Mouse (Mus musculus) hindbrain, embryonic 12.5 days (tissue): ENCODE measurements around the gene Ocrl. TPM values are rescaled to one million over a fixed set of nuclear protein-coding genes. Genes with fewer than 3 reads are reported as not detected.

Source experiments
- ATAC-seq: fragments of 200-750 bp; cut with Nextera tagmentation; 2 replicates; pipeline ENCODE4 v1.8.0; 2017; ENCODE audit warnings: moderate TSS enrichment; ENCODE audit not compliant: low FRiP score
- H3K27ac ChIP-seq: fragments of 300-500 bp; sonication (generic); 2 replicates; pipeline ENCODE4 v1.5.1; 2016; ENCODE audit warnings: mild to moderate bottlenecking
- H3K27me3 ChIP-seq: fragments of 300-500 bp; sonication (generic); 2 replicates; pipeline ENCODE4 v1.6.1; 2016; ENCODE audit warnings: mild to moderate bottlenecking
- H3K36me3 ChIP-seq: fragments of 300-500 bp; sonication (generic); 2 replicates; pipeline ENCODE4 v1.6.1; 2016; ENCODE audit warnings: mild to moderate bottlenecking
- H3K4me1 ChIP-seq: fragments of 300-500 bp; sonication (generic); 2 replicates; pipeline ENCODE4 v1.6.1; 2016
- H3K4me2 ChIP-seq: fragments of 300-500 bp; sonication (generic); replicated peaks from 2 replicates; pipeline ENCODE4 v1.6.1; 2016; ENCODE audit warnings: mild to moderate bottlenecking
- H3K4me3 ChIP-seq: fragments of 300-500 bp; sonication (generic); 2 replicates; pipeline ENCODE4 v1.5.1; 2016; ENCODE audit warnings: mild to moderate bottlenecking
- H3K9ac ChIP-seq: fragments of 300-500 bp; sonication (generic); 2 replicates; pipeline ENCODE4 v1.6.1; 2016; ENCODE audit warnings: mild to moderate bottlenecking, moderate library complexity
- H3K9me3 ChIP-seq: fragments of 300-500 bp; sonication (generic); replicated peaks from 2 replicates; pipeline ENCODE4 v1.6.1; 2016; ENCODE audit warnings: mild to moderate bottlenecking
- WGBS: fragments of 180-500 bp; shearing (Covaris S2); methylation state at CpG from one replicate; pipeline ENCODE4 v1.1.7; 2016; 5-methylcytosine and 5-hydroxymethylcytosine counted together
- polyA plus RNA-seq: library from polyadenylated mRNA; unstranded; fragments of >200 nt; fragmentation: Nextera tagmentation; extraction: Ambion mirVana; gene quantifications from 2 replicates; pipeline ENCODE4 v1.2.1, GENCODE M21; 2016

Ocrl gene
- polyA plus RNA-seq, 1 experiment from 2014 or later = 27.0 TPM

DNA sequence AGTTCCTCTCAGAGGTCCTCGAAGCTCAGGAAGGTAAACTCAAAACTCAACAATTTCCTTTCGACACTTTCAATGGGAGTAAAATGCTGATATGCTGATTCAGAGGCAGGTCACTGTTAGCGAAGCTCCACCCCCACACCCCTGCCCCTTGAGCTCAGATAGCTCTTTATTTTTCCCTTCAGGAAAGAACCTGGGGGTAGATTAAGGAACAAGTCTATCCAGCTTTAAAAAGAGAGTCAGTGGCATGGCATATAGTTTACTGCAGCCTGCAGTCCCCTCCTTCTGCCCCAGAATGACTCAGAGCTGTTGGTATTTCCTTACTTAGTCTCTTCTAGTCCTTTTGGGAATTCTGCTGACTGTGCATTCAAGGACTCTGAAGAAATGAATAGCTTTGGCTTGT is 18.3 kb downstream of the Ocrl start:
- Histone ChIP-seq H3K9me3 (no peaks in the 10 kb centered on the region), H3K27me3 (no peaks in the 10 kb centered on the region)
- WGBS = 84% methylated on average over 3 of the region's 3 CpGs

DNA sequence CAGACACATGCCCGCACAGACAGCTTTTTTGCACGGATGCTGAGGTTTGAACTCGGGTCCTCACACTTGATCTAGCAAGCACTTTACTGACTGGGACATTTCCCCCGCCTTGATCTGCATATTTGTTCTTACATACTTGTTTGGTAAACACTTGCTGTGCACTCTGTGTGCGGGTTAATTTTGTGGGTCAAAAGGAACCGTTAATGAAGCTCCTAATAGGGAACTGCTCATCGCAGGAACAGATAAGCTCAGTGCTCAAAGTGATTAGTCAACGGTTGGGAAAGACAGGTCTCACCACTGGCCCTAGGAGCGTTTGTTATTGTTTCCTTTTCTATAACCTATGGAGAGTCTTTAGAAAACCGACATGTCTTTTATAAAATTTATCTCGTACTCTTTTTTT is 22.2 kb downstream of the Ocrl start:
- no peak overlapping the region for H3K9ac ChIP-seq
- no peaks in the 10 kb centered on the region for H3K9me3 ChIP-seq
- no peak overlapping the region for H3K4me2 ChIP-seq
- no peaks in the 10 kb centered on the region for H3K36me3 ChIP-seq
- no peak for ATAC-seq
- WGBS = 85% methylated on average over 11 of the region's 11 CpGs
- H3K27me3 ChIP-seq = no peaks in the 10 kb centered on the region
- no peak overlapping the region for H3K4me3 ChIP-seq
- H3K27ac ChIP-seq = no peak overlapping the region
- no peaks in the 10 kb centered on the region for H3K4me1 ChIP-seq

More for the DNA sequence above, 18.3 kb downstream of the Ocrl start:
- Histone ChIP-seq H3K36me3 (peaks cover 5% of the 10 kb centered on the region; the same call in 1 of the 2 replicates), H3K4me2 (no peak overlapping the region), H3K9ac (no peak overlapping the region), H3K4me1 (no peaks in the 10 kb centered on the region), H3K27ac (no peak overlapping the region), H3K4me3 (no peak overlapping the region)
- ATAC-seq = no peak

DNA sequence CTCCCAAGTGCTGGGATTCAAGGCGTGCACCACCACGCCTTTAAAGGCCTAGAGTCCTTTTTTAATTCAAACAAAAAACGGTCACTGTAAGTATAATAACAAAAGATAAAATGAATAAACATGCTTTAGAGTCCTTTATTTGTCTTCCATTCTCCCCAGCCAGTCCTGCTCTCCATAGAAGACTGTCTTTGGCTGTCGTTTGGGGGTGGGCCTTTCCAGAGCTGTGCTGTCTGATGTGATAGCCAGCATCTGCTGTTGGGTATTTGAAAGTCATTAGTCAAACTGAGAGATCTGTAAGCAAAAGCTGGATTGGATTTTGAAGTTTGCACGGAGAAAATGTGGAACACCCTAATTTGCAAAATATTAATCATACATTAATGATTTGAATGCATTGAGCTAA is 24.7 kb downstream of the Ocrl start:
- H3K9me3 ChIP-seq = no peaks in the 10 kb centered on the region
- no peak overlapping the region for H3K4me3 ChIP-seq
- H3K27ac ChIP-seq = no peak overlapping the region
- no peak for ATAC-seq
- no peaks in the 10 kb centered on the region for H3K27me3 ChIP-seq
- H3K9ac ChIP-seq = no peak overlapping the region
- H3K4me2 ChIP-seq = no peak overlapping the region
- 69% methylated on average over 5 of the region's 5 CpGs for WGBS
- H3K36me3 ChIP-seq = no peaks in the 10 kb centered on the region
- H3K4me1 ChIP-seq = no peaks in the 10 kb centered on the region

DNA sequence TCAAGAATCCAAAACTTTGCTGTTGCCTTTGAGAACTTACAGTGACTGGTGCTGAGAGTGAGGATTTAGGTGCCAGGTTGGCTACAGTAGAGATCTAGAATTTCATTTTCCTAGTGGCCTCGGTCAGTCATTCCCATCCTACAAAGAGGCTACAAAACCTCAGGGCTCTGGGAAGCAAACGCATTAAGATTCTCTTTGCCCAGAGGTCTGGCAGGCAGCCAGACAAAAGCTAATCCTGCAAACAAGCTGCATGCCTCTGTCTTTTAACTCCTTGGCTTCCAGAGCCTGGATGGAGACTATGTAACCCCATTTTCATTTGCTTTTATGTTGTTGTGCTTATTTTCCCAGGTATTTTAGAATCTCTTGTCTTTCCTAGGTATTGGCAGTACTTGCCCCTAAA is 25.6 kb downstream of the Ocrl start:
- H3K4me3 ChIP-seq = no peak overlapping the region
- no peak for ATAC-seq

DNA sequence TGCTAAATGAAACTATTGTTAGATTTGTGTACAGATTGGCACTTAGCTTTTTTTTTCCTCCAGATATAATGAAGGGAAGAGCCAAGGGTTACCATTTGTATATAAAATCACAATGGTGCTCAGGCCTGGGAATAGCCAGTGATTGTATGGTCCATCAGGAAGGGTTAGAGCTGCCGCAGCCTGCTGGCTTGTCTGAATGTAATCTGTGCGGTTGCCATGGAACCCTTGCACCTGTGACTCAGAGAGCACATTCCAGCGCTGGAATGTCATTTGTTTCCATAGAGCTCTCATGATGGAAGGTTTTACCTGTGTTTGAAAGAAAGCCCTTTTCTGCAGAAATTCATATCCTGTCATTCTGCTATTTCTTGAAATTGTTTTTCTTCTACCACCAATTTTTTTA is 37.5 kb downstream of the Ocrl start:
- Histone ChIP-seq H3K27ac (no peak overlapping the region), H3K9ac (no peak overlapping the region), H3K27me3 (no peaks in the 10 kb centered on the region), H3K4me2 (no peak overlapping the region), H3K36me3 (0 out of 2 replicates have a peak, but pooled peaks cover 5% of the 10 kb centered on the region), H3K4me3 (no peak overlapping the region), H3K9me3 (no peaks in the 10 kb centered on the region), H3K4me1 (no peaks in the 10 kb centered on the region)
- 47% methylated on average over 3 of the region's 3 CpGs for WGBS
- peak; percentile 73 for ATAC-seq

More for the DNA sequence above, 25.6 kb downstream of the Ocrl start:
- no peak overlapping the region for H3K9ac ChIP-seq
- WGBS = 17% methylated on average over 2 of the region's 2 CpGs
- no peaks in the 10 kb centered on the region for H3K36me3 ChIP-seq
- no peaks in the 10 kb centered on the region for H3K9me3 ChIP-seq
- no peak overlapping the region for H3K4me2 ChIP-seq
- H3K27me3 ChIP-seq = no peaks in the 10 kb centered on the region
- H3K4me1 ChIP-seq = no peaks in the 10 kb centered on the region
- H3K27ac ChIP-seq = no peak overlapping the region

DNA sequence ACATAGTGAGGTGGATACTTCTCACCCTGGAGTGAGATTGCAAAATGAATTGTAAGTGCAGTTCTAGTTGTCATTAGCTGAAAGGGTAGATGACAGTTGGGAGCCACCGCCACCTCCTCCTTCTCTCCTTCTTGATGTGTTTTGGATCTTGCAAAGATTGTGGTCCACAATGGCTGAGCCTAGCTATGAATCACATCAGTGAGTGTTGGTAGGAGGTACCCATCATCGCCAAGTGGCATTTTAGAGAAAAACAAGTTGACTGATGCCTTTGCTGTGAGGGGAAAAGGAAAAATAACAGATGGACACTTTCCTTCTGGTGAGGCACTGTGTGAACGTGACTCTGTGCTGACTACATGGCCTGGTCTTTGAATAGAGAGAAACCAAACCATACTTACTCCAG is 50.4 kb downstream of the Ocrl start:
- no peak for ATAC-seq
- H3K4me3 ChIP-seq = no peak overlapping the region
- H3K27ac ChIP-seq = no peak overlapping the region
- H3K9me3 ChIP-seq = no peaks in the 10 kb centered on the region
- no peaks in the 10 kb centered on the region for H3K36me3 ChIP-seq
- no peaks in the 10 kb centered on the region for H3K27me3 ChIP-seq
- WGBS = 91% methylated on average over 3 of the region's 3 CpGs
- H3K9ac ChIP-seq = no peak overlapping the region
- no peaks in the 10 kb centered on the region for H3K4me1 ChIP-seq
- no peak overlapping the region for H3K4me2 ChIP-seq

DNA sequence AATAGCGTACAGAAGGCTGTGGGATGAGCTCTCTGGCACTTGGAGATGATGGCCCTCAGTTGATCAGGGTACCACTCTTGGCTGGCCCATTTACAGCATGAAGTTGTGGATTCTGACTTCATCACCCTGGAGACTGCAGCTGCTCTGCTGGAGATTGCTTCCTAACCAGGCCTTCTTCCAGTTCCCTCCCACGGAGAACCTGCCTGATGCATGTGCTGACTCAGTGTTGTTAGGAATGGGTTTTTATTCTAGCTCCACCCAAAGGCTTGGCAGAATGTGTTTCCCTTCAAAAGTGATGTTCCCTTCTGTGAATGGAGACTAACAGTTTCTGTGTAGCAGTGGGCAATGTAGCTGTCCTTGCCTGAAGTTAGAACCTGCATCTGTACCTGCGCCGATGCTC is 58.2 kb downstream of the Ocrl start:
- WGBS = 85% methylated on average over 4 of the region's 4 CpGs
- no peak overlapping the region for H3K27ac ChIP-seq
- H3K27me3 ChIP-seq = no peaks in the 10 kb centered on the region
- no peaks in the 10 kb centered on the region for H3K36me3 ChIP-seq
- H3K4me2 ChIP-seq = no peak overlapping the region
- no peak overlapping the region for H3K9ac ChIP-seq
- H3K4me1 ChIP-seq = no peaks in the 10 kb centered on the region
- ATAC-seq = no peak
- no peaks in the 10 kb centered on the region for H3K9me3 ChIP-seq
- no peak overlapping the region for H3K4me3 ChIP-seq

DNA sequence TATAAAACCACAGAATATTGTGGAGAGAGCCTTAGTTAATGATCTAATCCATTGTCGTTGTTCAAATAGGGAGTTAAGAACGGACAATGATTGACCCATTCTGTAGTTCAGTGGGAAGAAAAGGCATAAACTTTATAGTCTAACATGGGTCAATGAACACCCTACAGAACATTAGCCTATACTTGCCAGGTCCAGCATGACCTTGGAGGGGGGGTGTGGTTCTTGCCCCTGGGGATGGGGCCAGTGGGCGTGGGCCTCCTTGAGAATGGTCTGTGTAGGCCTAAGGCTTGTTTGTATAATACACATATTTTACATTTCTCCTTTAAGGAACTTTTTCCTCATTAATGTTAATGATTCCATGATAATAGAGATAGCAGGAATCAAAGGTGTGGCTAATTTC is 58.7 kb downstream of the Ocrl start:
- H3K4me3 ChIP-seq = no peak overlapping the region
- ATAC-seq = no peak
- H3K9ac ChIP-seq = no peak overlapping the region

DNA sequence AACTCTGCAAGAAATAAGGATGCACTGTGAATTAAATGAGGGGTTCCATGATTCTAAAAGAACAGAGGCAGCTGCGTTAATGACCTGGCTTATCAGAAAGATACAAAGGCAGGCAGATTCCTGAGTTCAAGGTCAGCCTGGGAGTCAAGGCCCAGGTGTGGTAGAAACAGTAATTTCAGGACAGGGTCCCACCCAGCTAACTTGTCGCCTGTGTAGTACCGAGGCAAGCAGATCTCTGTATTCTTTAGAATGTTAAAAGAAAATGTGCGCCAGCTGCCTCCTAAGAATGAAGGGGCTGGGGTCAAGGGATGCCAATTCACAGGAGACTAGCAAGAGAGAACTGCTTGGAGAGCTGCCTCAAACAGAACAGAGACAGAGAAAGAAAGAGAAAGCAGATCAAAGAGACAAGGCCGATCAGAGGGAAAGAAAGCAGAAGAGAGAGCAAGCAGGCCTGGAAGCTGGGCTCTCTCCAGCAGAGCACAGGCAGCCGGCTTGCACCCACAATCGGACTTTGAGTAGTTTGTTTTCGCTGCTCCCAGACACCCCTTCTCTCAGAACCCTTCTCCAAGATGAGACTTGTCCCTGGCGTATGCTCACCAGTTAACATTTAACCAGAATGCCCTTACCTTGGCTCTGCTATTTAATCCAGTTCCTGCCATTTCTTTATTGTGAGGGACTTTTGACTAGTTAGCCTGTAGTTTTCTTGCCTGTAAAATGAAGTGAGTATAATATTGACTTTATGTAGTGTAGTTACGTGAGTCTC is 59.4 kb downstream of the Ocrl start:
- Histone ChIP-seq H3K9ac (no peak overlapping the region), H3K27me3 (no peaks in the 10 kb centered on the region), H3K4me2 (no peak overlapping the region), H3K4me3 (no peak overlapping the region), H3K27ac (no peak overlapping the region), H3K4me1 (no peaks in the 10 kb centered on the region), H3K36me3 (no peaks in the 10 kb centered on the region), H3K9me3 (no peaks in the 10 kb centered on the region)
- WGBS = 68% methylated on average over 10 of the region's 10 CpGs
- no peak for ATAC-seq

More for the DNA sequence above, 58.7 kb downstream of the Ocrl start:
- Histone ChIP-seq H3K4me2 (no peak overlapping the region), H3K4me1 (no peaks in the 10 kb centered on the region), H3K36me3 (no peaks in the 10 kb centered on the region), H3K27me3 (no peaks in the 10 kb centered on the region), H3K9me3 (no peaks in the 10 kb centered on the region), H3K27ac (no peak overlapping the region)
- WGBS = 94% methylated on average over 3 of the region's 3 CpGs

DNA sequence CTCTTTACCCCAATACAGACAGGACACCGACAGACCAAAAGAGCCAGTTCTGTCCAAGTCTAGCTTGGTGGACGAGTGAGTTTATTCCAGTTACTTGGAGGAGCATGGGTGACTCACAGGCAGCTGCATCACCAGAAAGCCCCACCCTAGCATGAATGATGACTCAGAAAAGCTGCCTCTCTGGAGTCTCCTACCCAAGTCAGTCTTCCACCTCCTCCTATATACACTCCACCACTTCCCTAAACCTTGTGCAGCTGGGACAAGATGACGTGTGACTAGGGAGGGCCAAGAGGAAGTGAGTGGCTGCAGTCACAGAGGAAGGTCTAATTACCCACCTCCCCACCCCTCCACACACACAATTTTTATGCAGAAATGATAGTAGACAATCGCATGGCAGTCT is 64.4 kb downstream of the Ocrl start:
- Histone ChIP-seq H3K9ac (no peak overlapping the region), H3K4me3 (no peak overlapping the region), H3K27me3 (no peaks in the 10 kb centered on the region), H3K27ac (no peak overlapping the region), H3K4me2 (no peak overlapping the region), H3K9me3 (no peaks in the 10 kb centered on the region), H3K4me1 (no peaks in the 10 kb centered on the region), H3K36me3 (no peaks in the 10 kb centered on the region)
- ATAC-seq = no peak
- WGBS = 84% methylated on average over 4 of the region's 4 CpGs

DNA sequence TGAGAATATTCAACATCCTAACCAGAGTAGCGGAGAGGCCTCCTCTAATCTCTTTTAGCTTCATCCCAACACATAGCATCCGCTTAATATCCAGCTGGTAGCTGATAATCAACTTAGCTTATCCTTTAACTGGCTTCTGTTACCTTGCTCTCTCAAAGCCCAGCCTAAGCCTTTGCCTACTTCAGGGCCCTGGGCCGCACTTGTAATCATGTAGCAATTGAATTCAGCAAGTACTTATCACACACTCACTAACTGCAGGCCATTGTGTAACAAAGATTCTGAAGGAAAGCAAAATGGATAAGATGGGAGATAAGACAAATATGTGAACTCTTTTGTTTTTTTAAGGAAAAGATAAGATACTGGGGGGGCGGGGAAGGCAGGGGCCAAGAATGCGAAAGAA is 64.9 kb downstream of the Ocrl start:
- no peak for ATAC-seq
- 91% methylated on average over 5 of the region's 5 CpGs for WGBS
- no peaks in the 10 kb centered on the region for H3K27me3 ChIP-seq
- H3K9ac ChIP-seq = no peak overlapping the region
- no peaks in the 10 kb centered on the region for H3K9me3 ChIP-seq
- H3K36me3 ChIP-seq = no peaks in the 10 kb centered on the region
- no peak overlapping the region for H3K4me3 ChIP-seq
- no peak overlapping the region for H3K4me2 ChIP-seq
- H3K27ac ChIP-seq = no peak overlapping the region
- no peaks in the 10 kb centered on the region for H3K4me1 ChIP-seq

DNA sequence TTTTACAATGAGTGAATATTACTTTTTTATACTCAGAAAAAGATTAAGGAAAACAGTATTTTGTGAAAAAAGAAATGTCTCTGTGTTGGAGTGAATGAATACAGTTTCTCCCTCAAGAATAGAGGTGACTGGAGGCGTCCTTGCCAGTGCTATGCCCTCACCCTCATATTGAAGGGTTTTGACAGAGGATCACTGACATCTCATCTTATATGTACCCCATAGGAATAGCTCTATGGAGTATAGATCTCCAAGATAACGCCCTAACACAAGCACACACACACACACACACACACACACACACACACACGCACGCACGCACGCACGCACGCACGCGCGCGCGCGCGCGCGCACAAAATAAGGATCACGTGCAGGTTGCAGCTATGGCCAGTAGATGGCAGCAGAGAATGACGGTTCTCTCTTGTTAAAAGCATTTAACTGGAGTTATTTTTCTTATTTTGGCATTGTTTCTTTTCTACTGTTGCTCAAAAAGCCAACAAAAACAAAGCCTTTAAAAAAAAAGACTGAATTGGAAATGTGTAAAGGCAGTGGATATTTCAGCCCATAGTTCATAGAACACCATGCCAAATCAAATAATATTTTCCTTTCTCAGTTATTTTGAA is 72.9 kb downstream of the Ocrl start:
- H3K4me2 ChIP-seq = peak overlapping the region; percentile 45
- 0 out of 2 replicates have a peak, but pooled peaks have one; percentile 58 for ATAC-seq
- no peaks in the 10 kb centered on the region for H3K9me3 ChIP-seq
- no peak overlapping the region for H3K4me3 ChIP-seq
- H3K27me3 ChIP-seq = no peaks in the 10 kb centered on the region
- H3K36me3 ChIP-seq = no peaks in the 10 kb centered on the region
- no peak overlapping the region for H3K9ac ChIP-seq
- WGBS = 32% methylated on average over 18 of the region's 19 CpGs
- H3K27ac ChIP-seq = no peak overlapping the region
- H3K4me1 ChIP-seq = no peaks in the 10 kb centered on the region

DNA sequence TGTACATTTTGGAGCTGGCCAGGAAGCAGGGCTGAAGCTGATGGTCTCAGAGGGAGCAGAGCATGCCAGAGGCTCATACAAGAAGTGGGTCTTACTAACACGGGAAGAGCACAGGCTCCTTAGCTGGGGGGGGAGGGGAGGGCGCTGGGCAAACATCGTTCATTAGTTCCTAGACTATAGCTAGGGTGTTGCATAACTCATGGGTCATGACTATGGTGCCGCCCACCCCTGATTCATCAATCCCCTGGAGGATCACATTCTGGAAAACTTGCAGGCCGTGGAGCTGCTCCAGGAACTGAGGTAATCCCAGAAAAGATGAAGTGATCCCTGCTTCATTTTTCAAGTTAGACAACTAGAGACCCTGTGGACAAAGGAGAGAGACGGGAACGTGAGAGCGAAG is 75.8 kb downstream of the Ocrl start:
- Histone ChIP-seq H3K27ac (no peak overlapping the region), H3K9me3 (no peaks in the 10 kb centered on the region), H3K4me1 (no peaks in the 10 kb centered on the region), H3K9ac (no peak overlapping the region), H3K4me2 (no peak overlapping the region), H3K4me3 (no peak overlapping the region), H3K36me3 (no peaks in the 10 kb centered on the region), H3K27me3 (no peaks in the 10 kb centered on the region)
- no peak for ATAC-seq
- 73% methylated on average over 8 of the region's 8 CpGs for WGBS
